Mouse (Mus musculus) CH12.LX (cell line): ENCODE data around the gene Mcoln1. TPM values are rescaled to one million over a fixed set of nuclear protein-coding genes. Genes with fewer than 3 reads are reported as not detected.

Source experiments
- DNase-seq: peaks from one replicate; pipeline ENCODE4 v3.0.0-alpha.2; 2013; ENCODE audit errors: extremely low read depth
- H3K27ac ChIP-seq: 2 replicates; pipeline ENCODE4 v1.5.1; 2012; ENCODE audit warnings: low read depth, mild to moderate bottlenecking, control low read depth, moderate library complexity; ENCODE audit not compliant: insufficient read depth
- H3K27me3 ChIP-seq: replicated peaks from 2 replicates; pipeline ENCODE3; 2012; ENCODE audit warnings: inconsistent platforms
- H3K36me3 ChIP-seq, 2 experiments: replicated peaks in 1 of 2; 2 replicates each; pipeline versions ENCODE3 to v1.6.1; 2012; ENCODE audit warnings: inconsistent platforms in 1 of 2, low read length in 1 of 2, mild to moderate bottlenecking in 1 of 2, mixed read lengths in 1 of 2, moderate library complexity in 1 of 2; ENCODE audit not compliant: control insufficient read depth in 1 of 2, insufficient read depth in 1 of 2
- H3K4me1 ChIP-seq, 2 experiments: 2 replicates each; pipeline ENCODE4 v1.6.1; 2012; ENCODE audit warnings: inconsistent platforms in 1 of 2, moderate library complexity in 1 of 2; ENCODE audit not compliant: insufficient read depth in 2 of 2, control insufficient read depth in 1 of 2
- H3K4me2 ChIP-seq: 2 replicates; pipeline ENCODE4 v1.6.1; 2012; ENCODE audit warnings: low read depth, mild to moderate bottlenecking, control low read depth; ENCODE audit not compliant: poor library complexity, insufficient read depth, severe bottlenecking
- H3K4me3 ChIP-seq, 3 experiments: fragments of 150-350 bp in 1 of 3; sonication (generic) in 1 of 3; replicated peaks in 1 of 3; 2 replicates each; pipeline versions ENCODE3 to v1.5.1; 2011 to 2012; ENCODE audit warnings: low read depth in 2 of 3, low read length in 2 of 3, mild to moderate bottlenecking in 2 of 3, moderate library complexity in 2 of 3, control low read depth in 1 of 3, improper control_type of control experiment in 1 of 3, inconsistent platforms in 1 of 3, mixed read lengths in 1 of 3; ENCODE audit not compliant: poor library complexity in 1 of 3
- H3K79me2 ChIP-seq: replicated peaks from 2 replicates; pipeline ENCODE4 v1.6.1; 2012; ENCODE audit warnings: mild to moderate bottlenecking, moderate library complexity; ENCODE audit not compliant: control insufficient read depth, poor library complexity, insufficient read depth, severe bottlenecking; ENCODE audit errors: extremely low read depth
- H3K9ac ChIP-seq: 2 replicates; pipeline ENCODE4 v1.6.1; 2012; ENCODE audit warnings: low read depth, mild to moderate bottlenecking, control low read depth, moderate library complexity; ENCODE audit not compliant: insufficient read depth
- H3K9me3 ChIP-seq: replicated peaks from 2 replicates; pipeline ENCODE3; 2012; ENCODE audit warnings: low read length, inconsistent platforms, mixed read lengths
- BHLHE40 ChIP-seq: IDR thresholded peaks from 2 replicates; pipeline ENCODE4 v1.6.1; 2011; ENCODE audit warnings: mild to moderate bottlenecking, low read depth, low read length, improper control_type of control experiment
- CTCF ChIP-seq, 2 experiments: IDR thresholded peaks in 1 of 2; conservative IDR thresholded peaks in 1 of 2; 2 replicates each; pipeline ENCODE4 v1.5.1; 2011 to 2012; ENCODE audit warnings: low read depth in 2 of 2, low read length in 2 of 2, improper control_type of control experiment in 1 of 2, inconsistent platforms in 1 of 2, mild to moderate bottlenecking in 1 of 2, moderate library complexity in 1 of 2
- E2F4 ChIP-seq: IDR thresholded peaks from 2 replicates; pipeline ENCODE4 v1.6.1; 2011; ENCODE audit warnings: low read depth, low read length, improper control_type of control experiment; ENCODE audit not compliant: insufficient replicate concordance
- EP300 ChIP-seq: IDR thresholded peaks from 2 replicates; pipeline ENCODE4 v1.6.1; 2011; ENCODE audit warnings: low read length, improper control_type of control experiment
- GABPA ChIP-seq: IDR thresholded peaks from 2 replicates; pipeline ENCODE4 v1.6.1; 2012; ENCODE audit warnings: low read depth, low read length, improper control_type of control experiment, inconsistent platforms; ENCODE audit not compliant: insufficient replicate concordance
- MAFK ChIP-seq: IDR thresholded peaks from 2 replicates; pipeline ENCODE4 v1.6.1; 2011; ENCODE audit warnings: low read length, improper control_type of control experiment; ENCODE audit not compliant: insufficient replicate concordance
- MAX ChIP-seq: IDR thresholded peaks from 2 replicates; pipeline ENCODE4 v1.6.1; 2011; ENCODE audit warnings: low read length, improper control_type of control experiment
- MYC ChIP-seq: IDR thresholded peaks from 2 replicates; pipeline ENCODE4 v1.6.1; 2011; ENCODE audit warnings: low read depth, mild to moderate bottlenecking, improper control_type of control experiment, low read length
- NRF1 ChIP-seq: IDR thresholded peaks from 2 replicates; pipeline ENCODE4 v1.6.1; 2014; ENCODE audit warnings: low read depth, mild to moderate bottlenecking, inconsistent platforms, low read length, improper control_type of control experiment, moderate library complexity
- POLR2A ChIP-seq: IDR thresholded peaks from 2 replicates; pipeline ENCODE4 v1.6.1; 2011; ENCODE audit warnings: low read depth, mild to moderate bottlenecking, improper control_type of control experiment, low read length
- POLR2AphosphoS2 ChIP-seq: IDR thresholded peaks from 2 replicates; pipeline ENCODE4 v1.6.1; 2011; ENCODE audit warnings: low read depth, low read length, improper control_type of control experiment
- SIN3A ChIP-seq: IDR thresholded peaks from 2 replicates; pipeline ENCODE4 v1.6.1; 2012; ENCODE audit warnings: low read length, improper control_type of control experiment, inconsistent platforms
- TCF12 ChIP-seq: IDR thresholded peaks from 2 replicates; pipeline ENCODE4 v1.6.1; 2014; ENCODE audit warnings: low read depth, mild to moderate bottlenecking, inconsistent platforms, low read length, improper control_type of control experiment
- ZC3H11A ChIP-seq: IDR thresholded peaks from 2 replicates; pipeline ENCODE4 v1.6.1; 2012; ENCODE audit warnings: low read depth, mild to moderate bottlenecking, inconsistent platforms, low read length, improper control_type of control experiment
- dilution Hi-C: fragments of 300-500 bp; cut with MboI; formaldehyde crosslinking; loops from 2 replicates; pipeline ENCODE4 v1.14.3; 2020; ENCODE audit warnings: low sequenced_read_pairs; ENCODE audit not compliant: extremely low pct_unique_long_range_greater_than_20kb, extremely low pct_ligation_motif_present
- in situ Hi-C: fragments of 300-500 bp; cut with MboI; formaldehyde crosslinking; loops from 3 replicates; pipeline ENCODE4 v1.14.3; 2019; ENCODE audit warnings: low sequenced_read_pairs, low pct_ligation_motif_present, low pct_unique_long_range_greater_than_20kb, mixed read lengths
- polyA plus RNA-seq: library from polyadenylated mRNA; unstranded; fragments of >175 nt; gene quantifications from 2 replicates; pipeline ENCODE4 v1.2.1, GENCODE M21; 2012; ENCODE audit warnings: low read depth; ENCODE audit not compliant: insufficient read length
- total RNA-seq, 2 experiments: library from RNA; depleted of rRNA; stranded (reverse); fragments of 300-350 nt in 1 of 2; fragments of >200 nt in 1 of 2; gene quantifications; 2 replicates each; pipeline ENCODE4 v1.2.3; 2012 to 2014

Mcoln1 gene
- total and polyA plus RNA-seq, 3 experiments: 13.0 to 28.0 (median 20.5) TPM

GRCm38 (mm10) chr8:3499751-3500150 lies 506 bp upstream of the Mcoln1 start:
- TF ChIP-seq POLR2AphosphoS2 (no peak), MAX (no peak), MAFK (no peak), TCF12 (no peak), ZC3H11A (no peak), E2F4 (no peak)
- Histone ChIP-seq H3K36me3 (peaks cover 0 to 6% of the 10 kb centered on the region in 2 experiments), H3K4me2 (peak overlapping the region; percentile 51), H3K27me3 (peaks cover 28% of the 10 kb centered on the region), H3K4me1 (peaks cover 2 to 15% of the 10 kb centered on the region in 2 experiments; a peak in 3 of 4 replicates), H3K9me3 (no peaks in the 10 kb centered on the region), H3K27ac (no peak overlapping the region), H3K9ac (peak overlapping the region; percentile 77), H3K4me3 (peak overlapping the region; percentile 63 to 81 (median 70)), H3K79me2 (no peaks in the 10 kb centered on the region)
- DNase-seq: no peak
- in situ Hi-C loops (no loop called here), dilution Hi-C loops (no loop called here)

DNA sequence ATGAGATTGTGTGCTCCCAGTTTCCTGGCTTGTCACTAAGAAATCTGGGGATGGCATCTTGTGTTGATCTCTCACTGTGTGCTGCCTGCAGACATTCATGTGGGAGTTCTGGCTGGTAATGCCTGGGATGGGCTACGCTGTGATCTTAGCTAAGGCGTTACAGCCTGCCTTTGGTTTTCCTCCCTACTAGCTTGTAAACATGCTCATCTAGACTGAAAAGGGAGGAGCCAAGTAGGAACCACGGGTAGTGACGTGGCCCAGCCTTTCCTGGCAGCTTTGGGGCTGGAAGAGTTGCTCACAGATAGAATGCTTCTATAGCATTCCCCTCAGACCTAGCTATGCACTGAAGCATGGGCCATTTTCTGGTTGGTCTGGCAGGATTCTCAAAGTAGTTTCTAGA lies 2.0 kb downstream of the Mcoln1 start:
- no peak overlapping the region for H3K9ac ChIP-seq
- peaks cover 10% of the 10 kb centered on the region for H3K27me3 ChIP-seq
- peaks cover 2 to 15% of the 10 kb centered on the region in 2 experiments; a peak in 3 of 4 replicates for H3K4me1 ChIP-seq
- no peaks in the 10 kb centered on the region for H3K9me3 ChIP-seq
- in situ Hi-C loops: no loop called here
- peaks cover 11 to 31% of the 10 kb centered on the region in 2 experiments for H3K36me3 ChIP-seq
- dilution Hi-C loops: no loop called here
- no peak for DNase-seq
- no peak for TF ChIP-seq SIN3A
- TF ChIP-seq POLR2A: no peak
- no peak for TF ChIP-seq POLR2AphosphoS2
- no peak for TF ChIP-seq CTCF (conservative IDR thresholded peaks at IDR 0.05 in 1 of 2, IDR thresholded peaks at IDR 0.05 in 1 of 2; ENCODE audit: low read depth in 2 of 2, low read length in 2 of 2)
- TF ChIP-seq GABPA: no peak
- no peak for TF ChIP-seq BHLHE40
- no peak for TF ChIP-seq TCF12
- no peak for TF ChIP-seq MYC
- no peak for TF ChIP-seq NRF1
- no peak for TF ChIP-seq EP300
- no peak overlapping the region for H3K4me2 ChIP-seq
- no peak overlapping the region for H3K27ac ChIP-seq
- no peaks in the 10 kb centered on the region for H3K79me2 ChIP-seq
- no peak overlapping the region for H3K4me3 ChIP-seq
